ENCODE assay signal across 14 mouse cellular contexts in genomic region chr10:114455591-114455990, GRCm38 (mm10).
DNase-seq lines count a peak whose midpoint lies in the region; ATAC-seq and TF ChIP-seq lines count a peak whose summit lies in the region.
"Had no signal": no experiment of that assay in that cellular context is flagged by ENCODE, and none has a peak within 500 bp of the region (broad histone marks: within the 10 kb centered on the region; RNA-seq: fewer than 3 reads in every experiment).

No protein-coding gene starts in this region.

- H3K27me3 ChIP-seq in hindbrain, postnatal 0 days (ENCODE audit: insufficient read depth, low read length) = no peaks in the 10 kb centered on the region
- H3K27me3 ChIP-seq in hindbrain, embryonic 12.5 days = no peaks in the 10 kb centered on the region
- no peaks in the 10 kb centered on the region for H3K27me3 ChIP-seq in midbrain, postnatal 0 days (ENCODE audit: insufficient read depth, low read length)
- no peaks in the 10 kb centered on the region for H3K27me3 ChIP-seq in midbrain, embryonic 11.5 days (ENCODE audit: control insufficient read depth, insufficient read depth, low read length)
- H3K27me3 ChIP-seq: limb, embryonic 13.5 days; stomach, embryonic 15.5 days had no signal

- peak; percentile 6 for DNase-seq in adrenal gland, postnatal 10 days
- DNase-seq in adrenal gland, adult (ENCODE audit: inconsistent age in 2 of 2, low spot score in 1 of 2) = no peak
- no peak for DNase-seq in hindbrain, postnatal 0 days (ENCODE audit: low spot score)
- no peak for DNase-seq in midbrain, postnatal 0 days (ENCODE audit: low spot score)
- DNase-seq in midbrain, embryonic 11.5 days (ENCODE audit: low spot score, missing footprints) = no peak
- no peak for DNase-seq in frontal cortex, adult 2 months (ENCODE audit: extremely low spot score in 1 of 2, low spot score in 1 of 2)
- no peak for DNase-seq in natural killer cell, adult 2 months (ENCODE audit: low spot score in 2 of 2)
- DNase-seq: lung, adult 2 months; thymus, postnatal 4 days had no signal

- TF ChIP-seq CTCF in hindbrain, postnatal 0 days (IDR thresholded peaks at IDR 0.05; ENCODE audit: low read depth) = peak; percentile 17; the same call in 1 of the 2 replicates
- TF ChIP-seq CTCF in midbrain, postnatal 0 days (IDR thresholded peaks at IDR 0.05) = peak; percentile 14; the same call in 1 of the 2 replicates

- 74% methylated on average over 3 of the region's 3 CpGs for WGBS in hindbrain, postnatal 0 days
- WGBS in hindbrain, embryonic 12.5 days = 59% methylated on average over 3 of the region's 3 CpGs
- 66% methylated on average over 3 of the region's 3 CpGs for WGBS in midbrain, postnatal 0 days
- 71% methylated on average over 3 of the region's 3 CpGs for WGBS in midbrain, embryonic 11.5 days

- no peak overlapping the region for H3K9ac ChIP-seq in hindbrain, postnatal 0 days (replicated peaks; ENCODE audit: low read length)
- H3K9ac ChIP-seq in hindbrain, embryonic 12.5 days = no peak overlapping the region
- no peak overlapping the region for H3K9ac ChIP-seq in midbrain, postnatal 0 days (replicated peaks; ENCODE audit: low read length, poor library complexity, severe bottlenecking)
- H3K9ac ChIP-seq in midbrain, embryonic 11.5 days (ENCODE audit: low read length) = no peak overlapping the region
- H3K9ac ChIP-seq: hindbrain, embryonic 14.5 days; limb, embryonic 13.5 days; stomach, embryonic 15.5 days had no signal

- H3K4me1 ChIP-seq in hindbrain, postnatal 0 days (ENCODE audit: insufficient read depth, low read length) = no peaks in the 10 kb centered on the region
- no peaks in the 10 kb centered on the region for H3K4me1 ChIP-seq in hindbrain, embryonic 12.5 days
- no peaks in the 10 kb centered on the region for H3K4me1 ChIP-seq in midbrain, postnatal 0 days (ENCODE audit: insufficient read depth, low read length)
- no peaks in the 10 kb centered on the region for H3K4me1 ChIP-seq in midbrain, embryonic 11.5 days (ENCODE audit: control insufficient read depth, insufficient read depth, low read length)
- H3K4me1 ChIP-seq: limb, embryonic 13.5 days; stomach, embryonic 15.5 days had no signal

- H3K9me3 ChIP-seq in hindbrain, postnatal 0 days (ENCODE audit: low read length) = no peaks in the 10 kb centered on the region
- H3K9me3 ChIP-seq in hindbrain, embryonic 12.5 days (replicated peaks) = no peaks in the 10 kb centered on the region
- no peaks in the 10 kb centered on the region for H3K9me3 ChIP-seq in midbrain, postnatal 0 days (ENCODE audit: low read length)
- H3K9me3 ChIP-seq in midbrain, embryonic 11.5 days (ENCODE audit: control insufficient read depth, low read length) = no peaks in the 10 kb centered on the region
- H3K9me3 ChIP-seq: limb, embryonic 13.5 days; stomach, embryonic 15.5 days had no signal

- no peak overlapping the region for H3K27ac ChIP-seq in hindbrain, postnatal 0 days
- H3K27ac ChIP-seq in hindbrain, embryonic 12.5 days = no peak overlapping the region
- no peak overlapping the region for H3K27ac ChIP-seq in midbrain, postnatal 0 days (ENCODE audit: low read depth, low read length)
- H3K27ac ChIP-seq in midbrain, embryonic 11.5 days (ENCODE audit: low read depth, low read length) = no peak overlapping the region
- H3K27ac ChIP-seq: hindbrain, embryonic 14.5 days; limb, embryonic 13.5 days; stomach, embryonic 15.5 days had no signal

- H3K36me3 ChIP-seq in hindbrain, postnatal 0 days (ENCODE audit: insufficient read depth, low read length) = no peaks in the 10 kb centered on the region
- H3K36me3 ChIP-seq in hindbrain, embryonic 12.5 days = no peaks in the 10 kb centered on the region
- no peaks in the 10 kb centered on the region for H3K36me3 ChIP-seq in midbrain, postnatal 0 days (ENCODE audit: insufficient read depth, low read length)
- H3K36me3 ChIP-seq in midbrain, embryonic 11.5 days (ENCODE audit: control insufficient read depth, insufficient read depth, low read length) = no peaks in the 10 kb centered on the region
- H3K36me3 ChIP-seq: limb, embryonic 13.5 days; stomach, embryonic 15.5 days had no signal

- ATAC-seq in hindbrain, postnatal 0 days = no peak
- no peak for ATAC-seq in hindbrain, embryonic 12.5 days (ENCODE audit: low FRiP score)
- ATAC-seq in midbrain, postnatal 0 days (ENCODE audit: low FRiP score) = no peak
- no peak for ATAC-seq in midbrain, embryonic 11.5 days (ENCODE audit: low FRiP score)

- no peak overlapping the region for H3K4me3 ChIP-seq in hindbrain, postnatal 0 days (ENCODE audit: low read length)
- H3K4me3 ChIP-seq in hindbrain, embryonic 12.5 days = no peak overlapping the region
- H3K4me3 ChIP-seq in midbrain, postnatal 0 days (ENCODE audit: low read depth, low read length) = no peak overlapping the region
- no peak overlapping the region for H3K4me3 ChIP-seq in midbrain, embryonic 11.5 days (ENCODE audit: low read depth, low read length)
- H3K4me3 ChIP-seq: limb, embryonic 13.5 days; stomach, embryonic 15.5 days had no signal

- H3K4me2 ChIP-seq in hindbrain, postnatal 0 days (ENCODE audit: low read depth, low read length) = no peak overlapping the region
- no peak overlapping the region for H3K4me2 ChIP-seq in hindbrain, embryonic 12.5 days (replicated peaks)
- no peak overlapping the region for H3K4me2 ChIP-seq in midbrain, postnatal 0 days (ENCODE audit: low read depth, low read length, poor library complexity, severe bottlenecking)
- H3K4me2 ChIP-seq in midbrain, embryonic 11.5 days = no peak overlapping the region
- H3K4me2 ChIP-seq: heart, embryonic 11.5 days; hindbrain, embryonic 14.5 days; limb, embryonic 13.5 days; stomach, embryonic 15.5 days had no signal
